In the genomic region with DNA sequence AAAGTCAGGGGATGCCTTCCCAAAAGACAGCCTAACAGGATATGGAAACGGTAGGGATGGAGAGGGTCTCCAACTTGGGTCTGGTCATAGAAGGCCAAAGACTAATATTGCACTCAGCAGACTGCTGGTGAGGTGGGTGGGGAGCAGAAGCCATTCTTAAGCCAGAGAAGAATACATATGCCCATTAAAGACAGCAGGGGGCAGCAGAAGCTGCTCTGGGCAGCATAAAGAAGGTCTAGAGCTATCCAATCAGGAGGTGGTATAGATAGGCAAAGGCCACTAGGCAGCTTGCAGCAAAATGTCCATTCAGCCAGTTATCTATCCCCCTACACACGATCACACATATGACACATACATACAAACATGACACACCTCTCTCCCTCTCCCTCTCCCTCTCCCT, we compare ENCODE assay signal across 10 mouse cellular contexts. TPM values are rescaled to one million over a fixed set of nuclear protein-coding genes. Genes with fewer than 3 reads are reported as not detected.
DNase-seq lines count a peak whose midpoint lies in the region; ATAC-seq and TF ChIP-seq lines count a peak whose summit lies in the region.
"Had no signal": no experiment of that assay in that cellular context is flagged by ENCODE, and none has a peak within 500 bp of the region (broad histone marks: within the 10 kb centered on the region; RNA-seq: fewer than 3 reads in every experiment).

No protein-coding gene starts in this region.

- H3K79me2 ChIP-seq in liver, adult 2 months (ENCODE audit: control insufficient read depth, insufficient read depth, low read length): no peaks in the 10 kb centered on the region

- no peak for ATAC-seq in liver, embryonic 12.5 days

- no peak for TF ChIP-seq POLR2A in liver, adult 2 months (IDR thresholded peaks at IDR 0.05; ENCODE audit: extremely low read depth, insufficient read depth, low read length)
- TF ChIP-seq POLR2A in brain, embryonic 14.5 days (IDR thresholded peaks at IDR 0.05; ENCODE audit: borderline replicate concordance, extremely low read depth, insufficient read depth, insufficient read length, poor library complexity, severe bottlenecking): no peak

- no peak overlapping the region for H3K4me3 ChIP-seq in liver, adult 2 months (ENCODE audit: insufficient read depth, low read depth, low read length)
- no peak overlapping the region for H3K4me3 ChIP-seq in liver, embryonic 12.5 days
- H3K4me3 ChIP-seq: neural tube, embryonic 12.5 days had no signal

- H3K27me3 ChIP-seq in liver, adult 2 months (ENCODE audit: control insufficient read depth, insufficient read depth, low read length): no peaks in the 10 kb centered on the region
- no peaks in the 10 kb centered on the region for H3K27me3 ChIP-seq in liver, embryonic 12.5 days (replicated peaks)
- H3K27me3 ChIP-seq: neural tube, embryonic 12.5 days had no signal

- H3K4me1 ChIP-seq in liver, adult 2 months (ENCODE audit: control insufficient read depth, insufficient read depth, low read length): no peaks in the 10 kb centered on the region
- H3K4me1 ChIP-seq in liver, embryonic 12.5 days: no peaks in the 10 kb centered on the region
- H3K4me1 ChIP-seq: neural tube, embryonic 12.5 days had no signal

- H3K9ac ChIP-seq in liver, adult 2 months (ENCODE audit: low read depth, low read length): no peak overlapping the region
- no peak overlapping the region for H3K9ac ChIP-seq in liver, embryonic 12.5 days
- H3K9ac ChIP-seq: neural tube, embryonic 12.5 days had no signal

- no peak overlapping the region for H3K4me2 ChIP-seq in liver, embryonic 12.5 days
- H3K4me2 ChIP-seq: neural tube, embryonic 12.5 days had no signal

- peak; percentile 47; the same call in 1 of the 2 replicates for TF ChIP-seq CTCF in liver, adult 2 months (IDR thresholded peaks at IDR 0.05; ENCODE audit: low read depth, low read length)
- TF ChIP-seq CTCF in brain, embryonic 14.5 days (IDR thresholded peaks at IDR 0.05; ENCODE audit: borderline replicate concordance, extremely low read depth, insufficient read depth, insufficient read length): peak; percentile 34; the same call in 1 of the 2 replicates

- 32% methylated on average over 2 of the region's 2 CpGs for WGBS in liver, adult 2 months
- WGBS in liver, embryonic 12.5 days (ENCODE audit: insufficient replicate concordance): 31% methylated on average over 2 of the region's 2 CpGs

- no peaks in the 10 kb centered on the region for H3K36me3 ChIP-seq in liver, adult 2 months (ENCODE audit: control insufficient read depth, insufficient read depth, low read length)
- no peaks in the 10 kb centered on the region for H3K36me3 ChIP-seq in liver, embryonic 12.5 days
- H3K36me3 ChIP-seq: neural tube, embryonic 12.5 days had no signal

- peak; percentile 40 for DNase-seq in adrenal gland, postnatal 10 days
- DNase-seq in adrenal gland, adult 8-10 months: no peak
- peak; percentile 39 for DNase-seq in liver, adult 2 months (ENCODE audit: extremely low read depth, low read depth, low spot score)
- peak; percentile 27 for DNase-seq in brain, embryonic 14.5 days (ENCODE audit: low read depth)
- DNase-seq in kidney, adult 8-10 months: peak; percentile 29 to 40
- DNase-seq in mesoderm, embryonic 11.5 days (ENCODE audit: low read depth, low spot score): peak; percentile 41
- no peak for DNase-seq in spleen, adult 12 weeks (ENCODE audit: low spot score)

- H3K27ac ChIP-seq in liver, adult 2 months (replicated peaks; ENCODE audit: insufficient read depth, low read depth, low read length): no peak overlapping the region
- no peak overlapping the region for H3K27ac ChIP-seq in liver, embryonic 12.5 days
- H3K27ac ChIP-seq: neural tube, embryonic 12.5 days had no signal

- no peaks in the 10 kb centered on the region for H3K9me3 ChIP-seq in liver, embryonic 12.5 days (replicated peaks)

RNA-seq across cellular contexts. Expression of a gene that starts 17.1 kb away (rescaled TPM):
- total RNA-seq in adrenal gland, postnatal 10 days (2021): not detected
- total RNA-seq in adrenal gland, adult 8-10 months (2022): not detected
- not detected in 2 replicates for total RNA-seq in liver, adult 2 months (2014; rRNA removed)
- polyA plus RNA-seq in liver, adult 2 months (2012; rRNA removed): not detected in 2 replicates
- polyA plus RNA-seq in liver, embryonic 12.5 days (2016; fragmentation: Nextera tagmentation; extraction: Ambion mirVana): not detected in 2 replicates
- not detected in 2 replicates for polyA plus RNA-seq in brain, embryonic 14.5 days (2012; rRNA removed)
- polyA plus RNA-seq: intestine, embryonic 14.5 days; neural tube, embryonic 12.5 days had no signal

RNA-seq across cellular contexts. Expression of a gene that starts 55.0 kb away (rescaled TPM):
- 10 to 100 TPM; 23.1 to 24.8 TPM for total RNA-seq in adrenal gland, postnatal 10 days (2021)
- 10 to 100 TPM; 26.0 to 32.8 (median 28.9) TPM for total RNA-seq in adrenal gland, adult 8-10 months (2022)
- 6.2 and 7.8 TPM in 2 replicates for total RNA-seq in liver, adult 2 months (2014; rRNA removed)
- polyA plus RNA-seq in liver, adult 2 months (2012; rRNA removed): 6.1 and 6.2 TPM in 2 replicates
- 21.6 and 23.8 TPM in 2 replicates for polyA plus RNA-seq in liver, embryonic 12.5 days (2016; fragmentation: Nextera tagmentation; extraction: Ambion mirVana)
- polyA plus RNA-seq in brain, embryonic 14.5 days (2012; rRNA removed): 24.6 and 30.1 TPM in 2 replicates

Comparison
In these comparisons a context has a peak if more than half of its experiments do, and no peak if none do; other contexts are left out.
1. DNase-seq: peak in adrenal gland, postnatal 10 days (single experiment), liver, adult 2 months (single experiment), brain, embryonic 14.5 days (single experiment), kidney, adult 8-10 months (2 of 2) and mesoderm, embryonic 11.5 days (single experiment); none in adrenal gland, adult 8-10 months (single experiment) and spleen, adult 12 weeks (single experiment).